Mouse (Mus musculus): ENCODE measurements at regions not wholly inside any gene's neighbourhood (a gene's known extent, or its start where the extent isn't known, plus 50 kb on each side); places are given as distances from the start of the nearest gene placed in this dataset.

DNA sequence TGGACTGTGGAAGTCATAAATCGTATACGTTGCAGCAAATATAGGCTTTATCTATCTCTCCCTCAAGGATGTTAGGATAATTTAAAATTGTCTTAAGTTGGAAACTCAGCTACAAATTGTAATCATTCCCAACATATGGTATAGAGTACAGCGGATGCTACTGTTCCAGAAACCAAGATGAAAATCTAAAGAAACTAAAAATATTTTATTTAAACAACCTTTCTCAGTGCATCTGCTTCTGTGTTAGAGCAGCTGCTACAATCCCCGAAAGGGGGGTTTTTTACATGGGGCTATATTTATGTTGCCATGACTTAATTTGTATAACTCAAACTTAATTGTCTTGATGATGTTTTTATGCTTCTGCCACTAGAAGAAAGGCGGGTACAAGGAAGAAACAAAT is 520.3 kb downstream of the Kif20b start:
- no peaks in the 10 kb centered on the region for H3K4me1 ChIP-seq (ENCODE audit: control insufficient read depth in 1 of 2, insufficient read depth in 2 of 2)
- no peaks in the 10 kb centered on the region for H3K9me3 ChIP-seq (replicated peaks; ENCODE audit: low read length)
- in situ Hi-C loops (cut with MboI; ENCODE audit: low pct_ligation_motif_present, low pct_unique_long_range_greater_than_20kb, low sequenced_read_pairs) (no loop called here), dilution Hi-C loops (cut with MboI; ENCODE audit: extremely low pct_ligation_motif_present, extremely low pct_unique_long_range_greater_than_20kb, low sequenced_read_pairs) (no loop called here)
- no peak overlapping the region for H3K4me2 ChIP-seq (ENCODE audit: insufficient read depth, low read depth, poor library complexity, severe bottlenecking)
- H3K9ac ChIP-seq (ENCODE audit: insufficient read depth, low read depth) = no peak overlapping the region
- no peak overlapping the region for H3K27ac ChIP-seq (ENCODE audit: insufficient read depth, low read depth)
- no peaks in the 10 kb centered on the region for H3K36me3 ChIP-seq (replicated peaks in 1 of 2; ENCODE audit: control insufficient read depth in 1 of 2, insufficient read depth in 1 of 2, low read length in 1 of 2)
- TF ChIP-seq CHD1 (IDR thresholded peaks at IDR 0.05; ENCODE audit: low read depth, low read length) (no peak), NRF1 (IDR thresholded peaks at IDR 0.05; ENCODE audit: low read depth, low read length) (no peak), EP300 (IDR thresholded peaks at IDR 0.05; ENCODE audit: low read length) (no peak), ETS1 (conservative IDR thresholded peaks at IDR 0.05; ENCODE audit: low read depth, low read length) (no peak), SIN3A (IDR thresholded peaks at IDR 0.05; ENCODE audit: low read length) (no peak), BHLHE40 (IDR thresholded peaks at IDR 0.05; ENCODE audit: low read depth, low read length) (no peak), MAX (IDR thresholded peaks at IDR 0.05; ENCODE audit: low read length) (no peak), CHD2 (IDR thresholded peaks at IDR 0.05; ENCODE audit: low read length) (no peak), ZKSCAN1 (IDR thresholded peaks at IDR 0.05; ENCODE audit: borderline replicate concordance, low read depth, low read length) (no peak), ELF1 (IDR thresholded peaks at IDR 0.05; ENCODE audit: low read depth, low read length) (no peak), MYC (IDR thresholded peaks at IDR 0.05; ENCODE audit: low read depth, low read length) (no peak), UBTF (IDR thresholded peaks at IDR 0.05; ENCODE audit: low read depth, low read length) (no peak), ZC3H11A (IDR thresholded peaks at IDR 0.05; ENCODE audit: low read depth, low read length) (no peak), MAFK (IDR thresholded peaks at IDR 0.05; ENCODE audit: insufficient replicate concordance, low read length) (no peak)
- no peaks in the 10 kb centered on the region for H3K79me2 ChIP-seq (replicated peaks; ENCODE audit: control insufficient read depth, extremely low read depth, insufficient read depth, poor library complexity, severe bottlenecking)
- no peaks in the 10 kb centered on the region for H3K27me3 ChIP-seq (replicated peaks)
- H3K4me3 ChIP-seq (replicated peaks in 1 of 3; ENCODE audit: low read depth in 2 of 3, low read length in 2 of 3, poor library complexity in 1 of 3) = no peak overlapping the region
- DNase-seq (ENCODE audit: extremely low read depth) = no peak

DNA sequence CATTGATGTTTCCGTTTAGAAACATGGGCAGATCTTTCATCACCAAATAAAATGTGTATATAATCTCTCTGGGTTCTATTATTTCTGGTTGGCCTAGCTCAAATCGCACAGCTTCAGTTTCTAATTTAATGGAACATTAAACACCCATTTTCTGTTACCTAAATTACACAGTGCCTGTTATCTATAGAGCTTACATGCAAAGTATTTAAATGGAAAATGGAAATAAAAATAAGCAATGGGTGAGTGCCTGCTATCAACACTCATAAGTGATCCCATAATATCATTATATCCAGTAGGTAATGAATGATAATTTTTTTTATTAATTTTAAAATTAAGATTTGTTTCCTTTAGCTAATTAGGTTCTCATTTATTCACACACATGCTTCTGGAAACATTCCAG is 515.9 kb downstream of the Kif20b start:
- Histone ChIP-seq H3K9ac (ENCODE audit: insufficient read depth, low read depth) (no peak overlapping the region), H3K4me1 (ENCODE audit: control insufficient read depth in 1 of 2, insufficient read depth in 2 of 2) (no peaks in the 10 kb centered on the region), H3K27me3 (replicated peaks) (no peaks in the 10 kb centered on the region), H3K4me2 (ENCODE audit: insufficient read depth, low read depth, poor library complexity, severe bottlenecking) (no peak overlapping the region), H3K9me3 (replicated peaks; ENCODE audit: low read length) (no peaks in the 10 kb centered on the region), H3K4me3 (replicated peaks in 1 of 3; ENCODE audit: low read depth in 2 of 3, low read length in 2 of 3, poor library complexity in 1 of 3) (no peak overlapping the region), H3K27ac (ENCODE audit: insufficient read depth, low read depth) (no peak overlapping the region), H3K79me2 (replicated peaks; ENCODE audit: control insufficient read depth, extremely low read depth, insufficient read depth, poor library complexity, severe bottlenecking) (no peaks in the 10 kb centered on the region; the same call in 1 of the 2 replicates), H3K36me3 (replicated peaks in 1 of 2; ENCODE audit: control insufficient read depth in 1 of 2, insufficient read depth in 1 of 2, low read length in 1 of 2) (no peaks in the 10 kb centered on the region)
- TF ChIP-seq CTCF (conservative IDR thresholded peaks at IDR 0.05 in 1 of 2, IDR thresholded peaks at IDR 0.05 in 1 of 2; ENCODE audit: low read depth in 2 of 2, low read length in 2 of 2) (no peak), UBTF (IDR thresholded peaks at IDR 0.05; ENCODE audit: low read depth, low read length) (no peak), ZNF384 (IDR thresholded peaks at IDR 0.05; ENCODE audit: low read depth, low read length) (no peak)
- dilution Hi-C loops (cut with MboI; ENCODE audit: extremely low pct_ligation_motif_present, extremely low pct_unique_long_range_greater_than_20kb, low sequenced_read_pairs) = no loop called here
- in situ Hi-C loops (cut with MboI; ENCODE audit: low pct_ligation_motif_present, low pct_unique_long_range_greater_than_20kb, low sequenced_read_pairs) = no loop called here
- no peak for DNase-seq (ENCODE audit: extremely low read depth)

Measured in CH12.LX (cell line).